Mouse (Mus musculus) MEL (cell line): ENCODE measurements around the gene Lpcat2b.

Source experiments
- BHLHE40 ChIP-seq: IDR thresholded peaks from 2 replicates; pipeline ENCODE4 v1.6.1; 2012; ENCODE audit warnings: low read depth, mild to moderate bottlenecking, inconsistent platforms, low read length, improper control_type of control experiment, borderline replicate concordance
- CHD2 ChIP-seq: IDR thresholded peaks from 2 replicates; pipeline ENCODE4 v1.6.1; 2011; ENCODE audit warnings: low read length, improper control_type of control experiment
- CTCF ChIP-seq, 3 experiments: IDR thresholded peaks in 2 of 3; conservative IDR thresholded peaks in 1 of 3; 2 replicates each; pipeline ENCODE4 v1.5.1; 2011 to 2012; ENCODE audit warnings: low read length in 3 of 3, low read depth in 2 of 3, mild to moderate bottlenecking in 2 of 3, improper control_type of control experiment in 1 of 3, inconsistent platforms in 1 of 3, mixed read lengths in 1 of 3, moderate library complexity in 1 of 3; ENCODE audit not compliant: control insufficient read depth in 1 of 3, insufficient read depth in 1 of 3, poor library complexity in 1 of 3, severe bottlenecking in 1 of 3
- EP300 ChIP-seq, 2 experiments: IDR thresholded peaks; 2 replicates each; pipeline ENCODE4 v1.6.1; 2011; ENCODE audit warnings: improper control_type of control experiment in 2 of 2, low read length in 2 of 2, low read depth in 1 of 2, mild to moderate bottlenecking in 1 of 2
- MAX ChIP-seq: IDR thresholded peaks from 2 replicates; pipeline ENCODE4 v1.6.1; 2011; ENCODE audit warnings: low read length, improper control_type of control experiment
- NRF1 ChIP-seq: IDR thresholded peaks from 2 replicates; pipeline ENCODE4 v1.6.1; 2014; ENCODE audit warnings: low read depth, mild to moderate bottlenecking, inconsistent platforms, low read length, improper control_type of control experiment, moderate library complexity; ENCODE audit not compliant: poor library complexity, insufficient read depth, severe bottlenecking
- POLR2A ChIP-seq, 2 experiments: IDR thresholded peaks; 2 replicates each; pipeline ENCODE4 v1.6.1; 2011 to 2012; ENCODE audit warnings: low read length in 2 of 2, mild to moderate bottlenecking in 2 of 2, control low read depth in 1 of 2, improper control_type of control experiment in 1 of 2, low read depth in 1 of 2, moderate library complexity in 1 of 2; ENCODE audit not compliant: control insufficient read depth in 1 of 2, insufficient read depth in 1 of 2, poor library complexity in 1 of 2
- SIN3A ChIP-seq: IDR thresholded peaks from 2 replicates; pipeline ENCODE4 v1.6.1; 2012; ENCODE audit warnings: low read length, improper control_type of control experiment, inconsistent platforms
- TAL1 ChIP-seq: IDR thresholded peaks from 2 replicates; pipeline ENCODE4 v1.6.1; 2012; ENCODE audit warnings: mild to moderate bottlenecking, inconsistent platforms, low read length, moderate library complexity, mixed read lengths
- USF1 ChIP-seq: IDR thresholded peaks from 2 replicates; pipeline ENCODE4 v1.6.1; 2014; ENCODE audit warnings: low read depth, mild to moderate bottlenecking, inconsistent platforms, low read length, improper control_type of control experiment, moderate library complexity
- USF2 ChIP-seq, 2 experiments: IDR thresholded peaks; 2 replicates each; pipeline ENCODE4 v1.6.1; 2011 to 2012; ENCODE audit warnings: improper control_type of control experiment in 2 of 2, low read length in 2 of 2, borderline replicate concordance in 1 of 2, inconsistent platforms in 1 of 2, low read depth in 1 of 2, mild to moderate bottlenecking in 1 of 2; ENCODE audit not compliant: insufficient read depth in 1 of 2

DNA sequence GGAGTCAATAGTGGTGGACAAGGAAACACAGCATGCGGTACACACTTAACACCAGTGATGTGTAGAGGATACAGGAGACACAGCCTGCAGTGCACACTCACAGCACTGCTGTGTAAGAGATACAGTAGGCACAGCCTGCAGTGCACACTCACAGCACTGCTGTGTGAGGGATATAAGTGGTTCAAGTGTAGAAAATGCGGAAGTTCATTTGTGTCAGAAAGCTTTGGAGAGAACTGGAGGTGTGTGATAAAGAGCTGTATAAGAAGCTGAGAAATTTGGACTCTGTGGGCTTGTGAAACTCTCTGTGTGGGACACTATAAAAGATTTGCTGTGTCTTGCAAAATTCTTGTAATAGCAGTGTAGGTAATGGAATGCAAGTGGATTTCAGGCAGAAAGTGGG, 48.8 kb downstream of the Lpcat2b start:
- TF ChIP-seq SIN3A = peak; percentile 38; the same call in 1 of the 2 replicates
- no peak for TF ChIP-seq POLR2A (IDR thresholded peaks at IDR 0.05; ENCODE audit: control insufficient read depth in 1 of 2, insufficient read depth in 1 of 2, low read depth in 1 of 2, low read length in 2 of 2, poor library complexity in 1 of 2)
- peak; percentile 72 to 93 for TF ChIP-seq EP300 (IDR thresholded peaks at IDR 0.05; ENCODE audit: low read depth in 1 of 2, low read length in 2 of 2)
- TF ChIP-seq TAL1 = peak; percentile 64
- no peak for TF ChIP-seq CTCF (IDR thresholded peaks at IDR 0.05 in 2 of 3, conservative IDR thresholded peaks at IDR 0.05 in 1 of 3; ENCODE audit: control insufficient read depth in 1 of 3, insufficient read depth in 1 of 3, low read depth in 2 of 3, low read length in 3 of 3, poor library complexity in 1 of 3, severe bottlenecking in 1 of 3)
- peak; percentile 61 for TF ChIP-seq BHLHE40
- no peak for TF ChIP-seq CHD2
- no peak for TF ChIP-seq USF2 (IDR thresholded peaks at IDR 0.05; ENCODE audit: borderline replicate concordance in 1 of 2, insufficient read depth in 1 of 2, low read depth in 1 of 2, low read length in 2 of 2)
- TF ChIP-seq NRF1 = no peak
- no peak for TF ChIP-seq USF1
- TF ChIP-seq MAX = no peak
